Comparison of ENCODE assay signal across 11 mouse cellular contexts in the genomic region with DNA sequence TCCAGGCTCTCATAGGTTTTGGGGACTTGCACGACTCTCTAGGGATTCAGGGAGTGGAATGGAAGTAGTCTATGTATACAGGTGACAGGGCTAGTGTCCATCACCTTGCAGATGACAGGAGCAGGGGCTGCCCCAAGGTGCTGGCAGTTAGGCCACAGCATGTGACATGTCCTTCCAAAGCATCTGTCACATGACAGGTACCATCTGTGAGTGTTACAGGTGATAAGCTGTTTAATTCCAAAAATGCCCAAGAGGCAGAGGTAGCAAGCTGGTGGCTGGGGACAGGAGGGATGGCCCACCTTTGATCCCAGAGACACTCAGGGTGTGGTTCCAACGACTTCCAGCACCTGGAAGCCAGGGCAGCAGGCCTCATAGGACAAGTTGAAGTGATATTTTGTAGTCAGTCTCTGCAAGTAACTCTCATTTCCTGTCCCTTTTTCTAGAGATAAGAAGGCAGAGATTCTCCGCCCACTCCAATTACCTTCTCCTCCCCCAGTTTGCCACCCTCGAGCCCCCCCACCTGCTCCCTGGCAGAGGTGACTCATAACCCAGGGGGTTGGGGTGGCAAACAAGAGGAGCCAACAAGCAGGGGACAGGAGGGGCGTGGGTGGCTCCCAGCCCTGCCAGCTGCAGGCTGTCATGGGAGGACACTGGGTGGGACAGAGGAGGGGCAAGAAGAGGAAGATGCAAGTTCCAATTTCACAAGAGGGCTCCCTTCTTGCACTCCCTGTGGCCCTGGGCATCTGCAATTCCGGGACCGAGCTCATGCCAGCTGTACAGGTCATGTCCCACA. TPM values are rescaled to one million over a fixed set of nuclear protein-coding genes. Genes with fewer than 3 reads are reported as not detected.
A peak's percentile ranks its signal among the peaks of the same experiment; 100 is the strongest.
DNase-seq lines count a peak whose midpoint lies in the region; ATAC-seq and TF ChIP-seq lines count a peak whose summit lies in the region.
"Had no signal": no experiment of that assay in that cellular context is flagged by ENCODE, and none has a peak within 500 bp of the region (broad histone marks: within the 10 kb centered on the region; RNA-seq: fewer than 3 reads in every experiment).

No protein-coding gene starts in this region.

- no peaks in the 10 kb centered on the region for H3K27me3 ChIP-seq in myocyte (ENCODE audit: control insufficient read depth, insufficient read depth, insufficient read length)

- peak; percentile 5 for DNase-seq in gastrocnemius, postnatal 14 days
- DNase-seq in gastrocnemius, postnatal 36 days: no peak
- peak; percentile 88 for DNase-seq in 416B (ENCODE audit: low read depth)
- peak; percentile 54 for DNase-seq in MN1 (ENCODE audit: low spot score)
- DNase-seq in lung, postnatal 10 days: no peak
- DNase-seq in c-Kit-positive CD71-positive TER-119-positive erythroid progenitor cells, embryonic 14.5 days (ENCODE audit: low spot score): no peak
- DNase-seq: kidney, postnatal 10 days had no signal

- ATAC-seq in monocyte, adult 5-6 weeks (replicated peaks; ENCODE audit: insufficient number of reproducible peaks, low FRiP score, low TSS enrichment, poor library complexity, severe bottlenecking): no peak

- intact Hi-C loops in gastrocnemius, postnatal 14 days (cut with DNase I; ENCODE audit: low total_unique reads): no loop called here
- intact Hi-C loops in gastrocnemius, postnatal 36 days (cut with DNase I): no loop called here

- no peak overlapping the region for H3K4me3 ChIP-seq in myocyte
- H3K4me3 ChIP-seq: erythroblast, embryonic 14.5 days had no signal

- H3K4me2 ChIP-seq in myocyte (ENCODE audit: low read depth): no peak overlapping the region
- H3K4me2 ChIP-seq: liver, embryonic 11.5 days had no signal

- H3K36me3 ChIP-seq in myocyte (ENCODE audit: control insufficient read depth, insufficient read depth): no peaks in the 10 kb centered on the region

- no peak overlapping the region for H3ac ChIP-seq in myocyte (ENCODE audit: control insufficient read depth, insufficient read length)

- no peak for TF ChIP-seq POLR2A in myocyte (IDR thresholded peaks at IDR 0.05; ENCODE audit: insufficient read length, low read depth)

- H3K79me2 ChIP-seq in myocyte (ENCODE audit: control insufficient read depth, insufficient read depth): no peaks in the 10 kb centered on the region

TF ChIP-seq in myocyte, 11 proteins besides CTCF, POLR2A, EP300 and RAD21:
- TF ChIP-seq MYOD1 (IDR thresholded peaks at IDR 0.05; ENCODE audit: control insufficient read depth in 1 of 3, insufficient read length in 2 of 3, low read depth in 2 of 3) (peak in 1 of 3 experiments; percentile 86), MYOG (IDR thresholded peaks at IDR 0.05; ENCODE audit: control insufficient read depth in 1 of 3, insufficient read depth in 1 of 3, insufficient read length in 2 of 3, low read depth in 2 of 3) (peak in 2 of 3 experiments; percentile 10 to 53), MAX (IDR thresholded peaks at IDR 0.05; ENCODE audit: low read depth) (no peak)

RNA-seq across cellular contexts. Expression of gene Camk2b, which starts 47.7 kb away (rescaled TPM):
- 100 to 1,000 TPM; 169 to 170 TPM for total RNA-seq in gastrocnemius, postnatal 14 days (2021)
- 100 to 1,000 TPM in 1 of 2 experiments, 10 to 100 TPM in 1; 95.5 to 115 TPM for total RNA-seq in gastrocnemius, postnatal 36 days (2021)
- 1.5 TPM for polyA plus RNA-seq in myocyte (2012; fragmentation: generic; extraction: Trizol)
- 8.3 to 21.9 TPM (median 14.9 TPM) in 3 replicates for total RNA-seq in monocyte, adult 5-6 weeks (2017)
- polyA plus RNA-seq: erythroblast, embryonic 14.5 days had no signal

Comparison
In these comparisons a context has a peak if more than half of its experiments do, and no peak if none do; other contexts are left out.
1. DNase-seq: peak in gastrocnemius, postnatal 14 days (single experiment), 416B (single experiment) and MN1 (single experiment); none in gastrocnemius, postnatal 36 days (0 of 2), lung, postnatal 10 days (single experiment) and c-Kit-positive CD71-positive TER-119-positive erythroid progenitor cells, embryonic 14.5 days (single experiment).